Mouse (Mus musculus) embryo, embryonic 11 days (tissue): ENCODE measurements around the gene Slc6a11.
A peak's percentile ranks its signal among the peaks of the same experiment; 100 is the strongest.

Source experiments
- DNase-seq: peaks from one replicate; pipeline ENCODE4 v3.0.0-alpha.2; 2015

Gene Slc6a11

DNA sequence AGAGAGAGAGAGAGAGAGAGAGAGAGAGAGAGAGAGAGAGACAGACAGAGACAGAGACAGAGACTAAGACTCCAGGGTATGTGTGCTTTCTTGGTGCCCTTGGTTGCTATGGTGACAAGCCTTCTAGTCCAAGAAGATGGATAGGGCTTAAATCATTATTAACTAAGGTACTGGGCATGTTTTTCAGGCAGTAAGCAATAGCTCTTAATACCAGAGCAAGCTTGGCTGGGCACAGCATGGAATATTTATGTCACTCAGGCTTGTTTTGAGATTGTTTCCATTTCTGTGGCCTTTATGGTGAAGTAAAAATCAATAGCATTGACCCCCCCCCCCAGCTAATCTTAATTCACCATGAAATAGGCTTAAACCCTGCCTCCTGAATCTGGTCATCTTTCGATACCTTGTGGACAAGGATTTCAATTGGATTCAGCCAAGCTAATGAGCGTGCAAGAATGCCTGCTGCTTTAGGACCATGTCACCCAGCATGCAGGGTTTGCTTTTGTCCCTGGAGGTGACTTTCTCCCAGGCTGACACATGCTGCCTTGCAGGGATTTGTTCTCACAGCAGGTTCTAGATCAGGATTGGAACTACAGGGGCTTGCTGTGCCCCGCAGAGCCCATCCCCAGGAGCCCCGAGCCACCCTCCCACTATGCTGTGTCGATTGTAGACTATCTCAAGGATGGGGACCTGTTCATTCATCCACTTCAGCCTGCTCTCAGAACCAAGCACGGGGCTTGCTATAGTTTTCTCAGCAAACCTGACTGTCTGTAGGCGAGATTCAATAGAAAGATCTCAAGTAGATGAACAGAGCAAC lies 51.5 kb downstream of the Slc6a11 start:
- DNase-seq, result peak; percentile 50

DNA sequence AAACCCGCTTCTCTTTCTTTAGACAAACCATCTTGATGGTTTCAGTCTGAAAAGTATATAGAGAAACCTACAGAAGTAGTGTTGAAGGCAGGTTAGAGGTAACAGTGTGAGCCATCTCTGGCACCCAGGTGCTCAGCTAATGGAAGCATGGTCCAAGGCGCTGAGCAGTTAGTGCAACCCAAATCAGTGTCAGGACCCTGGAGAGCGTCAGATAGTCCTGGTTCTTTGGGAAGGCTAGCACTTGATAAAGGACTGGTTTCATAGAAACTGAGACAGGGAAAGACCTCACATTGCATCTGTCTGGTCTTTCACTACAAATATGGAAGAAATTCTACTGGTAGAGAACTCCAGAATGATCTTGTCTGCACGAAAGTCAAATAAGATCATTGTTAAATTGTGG lies 56.1 kb downstream of the Slc6a11 start:
- peak; percentile 67 for DNase-seq

DNA sequence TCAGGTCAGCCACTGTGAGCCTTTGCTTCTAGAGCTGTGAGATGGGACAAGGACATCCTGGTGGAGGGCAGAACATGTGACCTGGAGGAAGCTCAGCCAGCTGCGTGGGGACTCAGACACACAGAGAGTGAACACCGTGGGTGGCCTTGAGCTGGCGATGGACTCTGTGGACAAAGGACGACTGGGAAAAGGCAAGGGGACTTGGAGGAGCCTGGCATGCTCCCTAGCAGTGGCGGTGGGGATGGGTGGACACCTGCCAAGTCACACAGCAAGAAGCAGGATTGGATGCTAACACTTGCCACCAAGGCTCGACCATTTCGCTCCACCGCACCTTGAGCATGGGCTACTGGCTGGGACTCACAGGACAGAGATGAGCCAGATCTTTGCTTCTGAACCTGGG lies 57.8 kb downstream of the Slc6a11 start:
- DNase-seq, result no peak

DNA sequence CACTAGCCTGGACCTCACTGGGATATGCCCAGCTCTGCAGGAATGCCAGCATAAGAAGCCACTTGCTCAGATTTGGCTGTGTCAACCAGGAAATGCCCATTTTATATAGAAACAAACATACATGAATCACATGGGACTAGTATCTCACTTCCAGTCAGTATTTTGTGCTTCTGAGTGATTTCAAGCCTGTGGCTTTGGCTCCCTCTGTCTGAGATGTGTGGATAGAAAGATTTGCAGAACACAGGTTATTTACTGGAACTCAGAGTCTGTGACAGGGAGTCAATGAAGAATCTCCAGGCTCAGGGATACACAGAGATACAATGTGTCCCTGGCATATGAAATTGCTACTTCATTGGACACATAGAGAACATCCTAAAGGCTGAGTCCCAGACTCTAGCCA lies 65.0 kb downstream of the Slc6a11 start:
- DNase-seq, result no peak

DNA sequence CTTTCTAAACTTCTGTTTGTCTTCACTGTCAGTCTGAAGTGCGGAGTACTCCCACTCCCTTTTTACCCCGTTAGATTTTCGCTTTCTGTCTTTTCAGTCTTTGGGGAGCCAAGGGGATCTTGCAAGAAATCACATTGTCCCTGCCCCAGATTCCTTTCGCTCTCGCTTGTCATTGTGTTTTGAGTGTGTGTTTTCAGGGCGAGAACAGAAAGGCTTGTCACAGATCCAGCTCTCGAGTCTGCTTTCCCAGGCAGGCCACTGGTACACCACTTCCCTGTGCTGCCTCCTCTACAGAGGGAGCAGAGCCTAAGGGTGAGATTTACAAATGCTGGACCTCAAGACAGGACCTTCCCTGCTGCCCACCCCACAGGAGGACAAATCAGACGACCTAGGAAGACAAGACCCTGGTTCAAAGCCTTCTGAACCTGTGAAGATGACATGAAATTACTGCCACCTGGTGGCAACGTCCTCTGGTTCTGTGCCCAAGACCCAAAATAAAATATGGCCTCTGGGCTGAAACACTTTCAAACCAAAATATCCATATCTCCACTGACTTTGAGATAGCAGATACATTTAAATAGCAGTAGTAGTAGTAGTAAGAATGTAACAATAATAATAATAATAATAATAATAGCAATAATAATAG lies 68.3 kb downstream of the Slc6a11 start:
- peak; percentile 51 for DNase-seq

DNA sequence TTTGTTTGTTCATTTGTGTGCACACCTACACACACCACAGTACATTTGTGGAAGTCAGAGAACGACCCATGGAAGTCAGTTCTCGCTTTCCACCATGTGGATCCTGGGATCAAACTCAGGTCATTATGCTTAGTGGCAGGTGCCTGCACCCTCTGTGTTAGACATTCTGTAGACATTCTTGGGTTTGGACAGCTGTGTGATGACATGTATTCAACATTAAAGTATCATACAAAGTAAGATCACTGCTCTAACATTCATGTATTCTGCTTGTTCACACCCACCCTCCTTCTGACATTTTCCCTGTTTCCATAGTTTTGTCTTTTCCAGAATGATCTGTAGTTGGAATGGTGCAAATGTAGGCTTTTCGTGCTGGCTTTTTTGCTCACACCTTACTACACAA lies 73.5 kb downstream of the Slc6a11 start:
- DNase-seq, result no peak

DNA sequence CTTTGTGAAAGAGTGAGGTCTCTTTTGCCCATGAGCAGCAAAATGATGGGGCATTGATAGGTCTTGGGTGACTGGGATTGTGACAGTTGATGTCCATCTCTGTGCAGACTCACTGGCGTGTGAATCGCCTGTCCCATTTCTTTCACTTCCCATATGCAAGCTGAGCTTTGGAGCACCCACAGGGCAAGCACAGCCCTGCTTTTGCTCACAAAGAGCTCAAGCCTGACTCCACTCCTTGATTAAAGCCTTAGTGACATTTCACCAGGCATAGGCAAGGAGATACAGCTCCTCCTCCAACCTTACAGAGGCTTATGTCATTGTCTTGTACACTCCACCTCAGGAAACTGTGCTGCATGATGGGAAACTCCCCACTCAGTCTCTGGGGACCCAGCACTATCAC lies 77.3 kb downstream of the Slc6a11 start:
- DNase-seq, result no peak

DNA sequence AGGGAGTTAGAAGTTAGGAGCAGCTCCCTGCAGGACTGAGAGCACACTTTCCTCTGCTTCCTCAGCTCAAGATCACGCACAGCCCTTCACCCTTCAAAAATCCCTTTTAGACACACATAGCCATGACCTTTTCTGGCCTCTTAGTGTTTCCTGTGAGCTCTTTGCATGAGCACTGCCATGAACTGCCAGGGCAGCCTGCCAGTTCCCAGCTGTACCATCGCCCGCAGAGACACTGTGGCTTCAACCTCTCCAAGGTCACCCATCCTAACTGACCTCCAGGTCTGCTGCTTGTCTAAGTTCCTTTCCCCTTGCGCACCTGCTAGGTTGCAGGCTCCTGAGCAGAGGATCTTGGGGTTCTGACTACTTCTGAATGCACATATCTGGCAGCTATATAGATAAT lies 83.4 kb downstream of the Slc6a11 start:
- no peak for DNase-seq

DNA sequence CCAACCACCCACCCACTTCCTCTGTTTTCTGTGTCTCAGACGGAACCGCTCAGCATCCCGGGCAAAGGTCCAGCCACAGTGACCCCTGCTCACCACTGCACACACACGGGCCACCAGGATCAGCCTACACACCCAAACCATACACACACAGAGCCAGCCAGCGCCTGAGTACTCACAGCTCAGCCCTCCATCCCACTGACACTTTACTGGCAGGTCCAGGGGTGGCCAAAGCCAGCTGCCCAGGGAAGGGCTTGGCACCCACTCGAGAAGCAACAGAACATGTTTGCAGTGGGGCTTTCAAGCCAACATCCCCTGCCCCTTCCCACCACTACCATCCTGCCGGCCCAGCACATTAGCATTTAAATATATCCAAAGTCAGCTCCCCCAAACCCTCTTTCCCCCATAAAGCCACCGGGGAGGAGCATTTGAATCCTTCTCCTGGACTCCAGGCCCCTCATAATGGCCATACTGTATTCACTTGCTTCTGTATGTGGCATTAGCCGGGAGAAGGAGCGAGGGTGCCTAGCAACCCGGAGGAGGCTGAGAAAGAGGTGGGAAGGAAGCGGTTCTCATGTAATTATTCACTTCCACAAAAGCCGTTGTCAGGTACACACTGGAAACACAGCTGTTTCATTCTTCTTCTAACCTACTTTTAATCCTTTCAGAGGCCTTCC lies 85.8 kb downstream of the Slc6a11 start:
- peak; percentile 41 for DNase-seq

DNA sequence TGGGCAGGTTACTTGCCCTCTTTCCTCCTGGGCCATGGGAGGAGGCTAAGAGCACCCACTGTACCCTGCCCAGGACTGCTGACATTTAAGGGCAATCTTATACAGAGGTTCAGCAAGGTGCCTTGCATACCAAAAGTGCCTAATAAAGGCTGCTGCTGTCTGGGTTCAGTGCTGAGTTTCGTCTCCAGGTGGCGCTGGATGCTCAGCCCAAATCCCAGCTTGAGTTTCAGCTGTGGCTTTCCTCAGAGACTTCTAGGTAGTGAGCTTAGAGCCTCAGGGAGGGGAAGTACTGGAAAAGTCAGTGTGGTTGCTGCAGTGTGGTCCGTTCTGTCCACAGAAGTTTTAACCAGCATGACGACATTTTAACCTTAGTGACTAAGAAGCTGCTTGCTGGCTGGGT lies 93.4 kb downstream of the Slc6a11 start:
- peak; percentile 45 for DNase-seq

DNA sequence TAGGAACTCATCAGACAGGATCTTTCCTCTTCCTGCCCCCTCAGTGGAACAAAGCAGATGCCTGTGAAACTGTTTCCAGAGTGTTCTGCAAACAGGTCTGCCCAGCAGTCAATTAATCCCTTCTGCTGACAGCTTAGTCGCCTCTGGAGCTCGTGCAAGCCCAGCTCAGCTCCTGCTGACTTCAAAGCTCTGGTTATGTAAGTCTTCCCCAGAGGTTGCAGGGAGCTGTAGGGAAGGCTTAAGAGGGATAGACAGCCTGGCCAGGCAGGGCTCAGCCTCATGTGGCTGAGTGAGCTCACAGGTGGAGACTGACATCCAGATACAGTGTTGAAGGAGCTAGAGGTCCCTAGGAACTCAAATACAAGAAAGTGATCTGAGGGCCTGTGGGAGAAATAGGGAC lies 96.3 kb downstream of the Slc6a11 start:
- DNase-seq, result peak; percentile 34

DNA sequence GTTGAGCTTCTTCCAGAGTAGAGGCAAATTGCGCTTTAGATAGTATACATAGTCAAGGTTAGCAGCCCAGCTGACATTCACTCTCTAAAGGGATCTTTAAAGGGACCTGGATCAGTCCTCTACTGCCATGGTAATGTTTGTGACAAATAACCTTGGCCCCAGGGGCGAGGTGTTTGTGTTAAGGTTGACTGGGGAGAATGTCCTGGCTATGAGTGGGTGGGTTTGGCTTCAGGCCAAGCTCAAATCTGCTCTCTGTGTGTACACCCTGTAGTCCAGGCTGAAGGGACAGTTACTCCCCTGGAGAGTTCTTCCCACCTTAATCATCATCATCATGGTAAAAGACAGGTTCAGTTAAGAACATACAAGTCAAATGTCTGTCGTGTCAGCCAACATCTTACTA lies 97.2 kb downstream of the Slc6a11 start:
- no peak for DNase-seq

DNA sequence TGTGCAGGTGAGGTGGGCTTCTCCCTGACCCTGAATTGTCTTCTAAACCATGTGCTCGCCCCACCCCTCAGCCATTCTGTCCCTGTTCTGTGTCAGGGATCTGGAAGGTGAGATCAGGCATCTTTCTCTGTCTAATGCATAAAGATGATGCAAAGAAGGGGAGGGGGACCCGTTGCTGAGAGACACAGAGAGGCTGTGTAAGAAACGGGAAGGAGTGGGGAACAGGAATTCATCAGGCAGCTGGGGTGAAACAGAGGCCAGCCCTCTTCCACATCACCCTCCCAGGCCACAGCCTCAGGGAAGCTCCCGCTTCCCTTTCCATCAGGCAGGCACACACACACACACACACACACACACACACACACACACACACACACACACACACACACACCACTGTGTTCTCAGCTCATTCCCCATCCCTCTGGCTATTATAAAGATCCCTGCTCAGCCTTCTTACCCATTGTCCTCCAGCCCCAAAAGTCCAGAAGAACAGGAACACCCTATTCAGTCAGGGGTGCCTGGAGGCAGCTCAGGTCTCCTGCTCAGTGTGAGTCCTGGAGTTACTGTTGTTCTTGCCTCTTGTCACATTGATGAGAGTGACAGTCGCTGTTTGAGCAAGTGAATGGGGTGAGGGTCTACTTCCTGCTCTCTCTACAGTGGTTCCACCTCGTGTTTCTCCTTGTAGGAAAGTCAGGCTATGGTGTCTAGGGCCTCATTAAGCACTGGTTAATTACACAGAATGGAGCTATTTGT lies 108.0 kb downstream of the Slc6a11 start:
- DNase-seq, result peak; percentile 48

DNA sequence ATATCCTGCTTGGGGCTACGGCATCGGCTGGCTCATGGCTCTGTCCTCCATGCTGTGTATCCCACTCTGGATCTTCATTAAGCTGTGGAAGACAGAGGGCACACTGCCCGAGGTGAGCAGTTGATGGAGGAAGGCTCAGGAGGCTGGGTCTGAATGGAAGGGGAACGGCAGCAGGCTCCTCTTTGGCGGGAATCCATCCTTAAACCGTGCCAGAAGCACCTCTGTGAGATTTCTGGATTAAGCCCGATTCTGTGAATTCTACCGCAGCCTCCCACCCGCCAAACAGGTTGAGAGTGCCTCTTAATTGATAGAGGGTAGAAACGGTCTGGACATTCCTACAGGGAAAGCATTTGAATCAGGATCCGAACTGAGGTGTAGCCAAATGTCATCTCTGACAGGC lies 114.6 kb downstream of the Slc6a11 start:
- DNase-seq, result no peak

DNA sequence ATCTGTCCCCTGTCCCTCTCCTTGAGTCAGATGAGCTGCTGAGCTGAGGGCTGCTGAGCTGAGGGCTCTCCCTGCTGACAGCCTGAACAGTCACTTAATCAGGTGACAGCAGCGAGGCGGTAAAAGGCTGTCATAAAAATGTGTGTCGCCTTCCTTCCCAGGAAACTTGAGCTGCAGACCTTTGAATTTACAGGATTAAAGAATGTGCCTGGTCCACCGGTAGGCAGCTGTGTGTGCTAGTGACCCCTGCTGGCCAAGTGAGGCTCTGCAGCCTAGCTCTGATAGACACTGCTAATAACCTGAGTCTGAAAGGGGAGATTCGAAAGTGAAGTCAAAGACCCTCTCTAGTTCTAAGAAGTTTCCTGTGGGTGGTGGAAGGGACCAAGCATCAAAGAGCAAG lies 119.3 kb downstream of the Slc6a11 start:
- DNase-seq, result peak; percentile 77

DNA sequence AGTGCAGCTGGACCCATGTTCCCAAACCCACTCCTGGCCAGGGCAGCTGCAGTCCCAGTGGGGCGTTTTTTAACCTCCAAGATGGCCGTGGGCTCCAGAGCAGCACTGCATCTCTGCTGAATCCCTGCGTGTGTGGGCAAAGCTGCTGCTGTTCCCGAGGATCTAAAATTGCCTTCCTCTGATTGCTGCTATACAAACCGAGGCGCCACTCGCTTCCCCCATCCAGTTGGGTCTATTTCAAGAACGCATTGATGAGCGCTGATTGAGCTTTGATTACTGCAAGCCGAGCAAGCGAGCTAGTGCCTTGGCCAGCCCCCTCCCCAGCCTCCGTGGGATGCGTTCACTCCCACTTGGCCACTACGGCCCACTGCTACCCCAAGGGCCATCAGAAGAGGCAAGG lies 123.9 kb downstream of the Slc6a11 start:
- DNase-seq, result no peak

DNA sequence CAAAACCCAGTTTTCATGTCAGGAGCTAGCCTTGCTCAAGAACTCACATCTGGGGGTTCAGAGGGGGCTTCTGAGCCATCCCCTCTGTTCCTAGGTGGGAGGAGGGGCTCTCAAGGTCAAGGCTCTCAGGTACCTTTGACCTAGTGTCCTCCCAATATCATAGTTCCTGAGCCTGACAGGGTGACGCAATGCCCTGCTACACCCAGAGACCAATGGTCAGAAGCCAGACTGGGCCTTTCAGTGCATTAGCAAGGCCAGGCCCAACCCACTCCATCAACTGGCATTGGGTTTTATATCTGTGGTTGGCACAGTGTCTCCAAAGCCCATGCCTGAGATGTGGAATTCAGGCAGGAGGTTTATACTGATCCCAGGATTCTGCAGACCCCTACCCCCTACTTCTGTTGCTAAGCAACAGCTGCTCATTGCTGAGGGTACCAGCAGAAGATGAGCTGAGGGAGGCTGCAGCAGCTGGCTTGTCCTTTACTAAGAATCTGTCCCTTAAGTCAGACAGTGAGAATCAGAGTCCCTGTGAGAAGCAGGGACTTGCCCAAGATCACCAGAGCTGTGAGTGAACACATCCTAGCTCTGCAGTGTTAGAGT lies 126.8 kb downstream of the Slc6a11 start:
- no peak for DNase-seq

DNA sequence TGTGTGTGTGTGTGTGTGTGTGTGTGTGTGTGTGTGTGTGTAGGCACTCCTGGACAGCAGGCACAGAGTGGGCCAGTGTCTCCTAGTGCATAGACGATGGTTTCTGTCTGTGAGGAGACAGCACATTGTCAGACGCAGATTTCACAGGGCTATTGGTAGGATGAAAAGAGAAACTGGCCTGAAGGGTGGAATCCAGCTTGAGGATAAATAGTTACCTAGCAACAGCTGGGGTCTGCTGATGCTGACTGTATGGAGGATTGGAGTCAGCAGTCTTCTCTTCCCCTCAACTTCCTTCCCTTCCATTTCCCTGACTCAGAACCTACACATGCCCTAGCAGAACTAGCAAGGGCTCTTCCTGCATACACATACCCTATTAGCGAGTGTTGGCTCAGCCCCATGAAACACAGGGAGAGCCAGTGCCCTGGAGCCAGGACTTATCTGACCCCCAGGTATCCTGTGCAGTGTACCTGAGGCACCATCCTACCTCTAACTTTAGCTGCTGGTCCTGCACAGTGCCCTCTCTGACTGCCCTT lies 127.7 kb downstream of the Slc6a11 start:
- no peak for DNase-seq

DNA sequence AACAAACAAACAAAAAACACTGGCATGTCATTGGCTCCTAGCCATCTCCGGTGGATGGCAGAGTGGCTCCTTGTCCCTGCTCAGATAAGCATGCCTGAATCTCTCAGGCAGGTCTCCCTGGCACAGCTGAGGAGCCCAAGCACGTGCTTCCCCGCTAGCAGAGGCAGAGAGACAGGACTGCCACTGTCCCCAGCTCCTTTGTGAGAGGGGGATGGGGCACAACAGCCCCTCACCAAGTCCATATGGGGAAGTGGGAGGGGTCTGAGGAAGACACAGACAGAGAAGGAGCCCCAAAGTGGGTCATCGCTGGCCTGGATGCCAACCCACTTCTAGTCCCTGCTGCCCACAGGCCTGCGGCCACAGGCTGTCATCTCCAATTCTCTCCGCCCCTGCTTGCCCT lies 130.6 kb downstream of the Slc6a11 start:
- no peak for DNase-seq

DNA sequence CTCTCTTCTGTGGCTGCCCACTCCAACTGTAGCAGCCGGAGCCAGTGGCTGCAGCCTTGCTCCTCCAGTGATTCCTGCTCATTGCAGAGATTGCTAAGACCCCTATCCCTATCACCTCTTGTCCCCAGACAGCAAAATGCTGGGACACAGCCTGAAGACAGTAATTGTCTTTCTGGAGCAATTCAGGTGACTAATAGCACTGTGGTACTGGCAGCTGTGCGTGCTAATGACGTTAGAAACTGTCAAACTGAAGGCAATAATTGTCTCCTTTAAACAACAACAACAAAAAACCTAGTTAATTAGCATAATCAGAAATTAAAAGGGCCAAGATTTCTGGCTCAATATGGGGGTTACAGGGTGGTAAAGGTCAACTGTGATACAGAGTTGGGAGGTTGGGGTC lies 133.0 kb downstream of the Slc6a11 start:
- DNase-seq, result no peak

DNA sequence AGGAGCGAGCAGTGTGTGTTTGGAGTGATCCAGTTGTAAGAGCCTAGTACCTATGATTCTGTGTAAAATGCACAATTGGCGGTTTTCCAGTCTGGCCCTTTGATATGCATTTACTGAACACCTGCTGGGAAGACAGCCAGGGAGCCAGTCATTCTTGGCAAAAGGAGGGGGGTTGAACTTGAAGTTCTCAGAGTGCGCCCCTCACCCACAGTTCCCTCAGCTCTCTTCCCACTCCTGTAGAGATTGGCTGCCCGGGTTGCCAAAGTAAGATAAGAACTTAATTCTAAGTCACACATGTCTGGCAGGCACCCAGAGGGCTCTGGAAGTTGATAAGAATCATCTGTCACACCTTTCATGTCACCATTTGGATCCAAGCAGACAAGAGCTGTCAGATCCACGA lies 133.4 kb downstream of the Slc6a11 start:
- no peak for DNase-seq

DNA sequence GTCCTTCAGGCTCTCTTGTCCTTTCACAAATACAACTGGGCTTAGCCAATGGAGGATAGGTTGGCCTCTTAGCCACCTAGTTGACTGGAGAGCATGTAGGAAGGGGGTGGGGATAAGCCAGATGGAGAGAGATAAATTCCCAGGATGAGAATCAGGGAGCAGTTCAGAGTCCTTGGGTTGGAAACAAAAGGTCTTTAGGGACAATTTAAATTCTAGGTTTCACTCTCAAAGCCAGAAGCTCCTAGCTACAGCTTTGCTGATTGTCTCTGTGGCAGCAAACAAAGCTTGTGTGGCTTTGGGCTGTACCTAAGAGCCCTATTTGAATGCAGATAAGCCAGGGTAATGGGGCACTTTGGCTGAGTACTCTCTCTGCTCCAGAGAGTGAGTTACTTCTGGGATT lies 135.2 kb downstream of the Slc6a11 start:
- DNase-seq, result no peak

DNA sequence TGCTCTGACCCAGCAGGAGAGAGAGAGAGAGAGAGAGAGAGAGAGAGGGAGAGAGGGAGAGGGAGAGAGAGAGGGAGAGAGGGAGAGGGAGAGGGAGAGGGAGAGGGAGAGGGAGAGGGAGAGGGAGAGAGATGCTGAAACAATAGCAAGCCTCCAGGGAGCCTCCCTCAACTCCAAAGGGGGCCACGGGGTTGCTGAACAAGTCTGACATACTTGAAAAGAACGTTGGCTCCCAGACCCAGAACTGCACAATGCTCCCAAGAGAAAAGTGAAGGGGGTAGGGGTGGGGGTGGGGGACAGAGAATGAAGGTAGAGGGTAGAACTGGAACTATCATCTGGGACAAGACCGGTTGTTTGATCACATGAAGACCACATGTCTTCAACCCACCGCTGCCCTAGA lies 136.9 kb downstream of the Slc6a11 start:
- no peak for DNase-seq
